Mouse (Mus musculus) hindbrain, embryonic 13.5 days (tissue): Measurements from ENCODE around the gene Dicer1. TPM values are rescaled to one million over a fixed set of nuclear protein-coding genes. Genes with fewer than 3 reads are reported as not detected.
A peak's percentile ranks its signal among the peaks of the same experiment; 100 is the strongest.

Experiments
- ATAC-seq: fragments of 200-750 bp; cut with Nextera tagmentation; 2 replicates; pipeline ENCODE4 v1.8.0; 2017; ENCODE audit warnings: moderate TSS enrichment; ENCODE audit not compliant: low FRiP score
- H3K27ac ChIP-seq: fragments of 300-500 bp; sonication (generic); 2 replicates; pipeline ENCODE4 v1.5.1; 2015; ENCODE audit warnings: inconsistent platforms, mild to moderate bottlenecking, moderate library complexity
- H3K27me3 ChIP-seq: fragments of 300-500 bp; sonication (generic); 2 replicates; pipeline ENCODE4 v1.6.1; 2015; ENCODE audit warnings: mild to moderate bottlenecking, inconsistent platforms
- H3K36me3 ChIP-seq: fragments of 300-500 bp; sonication (generic); 2 replicates; pipeline ENCODE4 v1.6.1; 2015; ENCODE audit warnings: mild to moderate bottlenecking, inconsistent platforms
- H3K4me1 ChIP-seq: fragments of 300-500 bp; sonication (generic); replicated peaks from 2 replicates; pipeline ENCODE4 v1.6.1; 2015; ENCODE audit warnings: inconsistent platforms
- H3K4me2 ChIP-seq: fragments of 300-500 bp; sonication (generic); 2 replicates; pipeline ENCODE4 v1.6.1; 2015; ENCODE audit warnings: inconsistent platforms, mild to moderate bottlenecking, moderate library complexity
- H3K4me3 ChIP-seq: fragments of 300-500 bp; sonication (generic); 2 replicates; pipeline ENCODE4 v1.5.1; 2015; ENCODE audit warnings: mild to moderate bottlenecking, inconsistent platforms
- H3K9ac ChIP-seq: fragments of 300-500 bp; sonication (generic); 2 replicates; pipeline ENCODE4 v1.6.1; 2015; ENCODE audit warnings: mild to moderate bottlenecking, inconsistent platforms
- H3K9me3 ChIP-seq: fragments of 300-500 bp; sonication (generic); 2 replicates; pipeline ENCODE4 v1.6.1; 2016; ENCODE audit warnings: inconsistent platforms
- whole genome bisulfite sequencing: fragments of 180-500 bp; shearing (Covaris S2); methylation state at CpG from one replicate; pipeline ENCODE4 v1.1.7; 2015; 5-methylcytosine and 5-hydroxymethylcytosine counted together
- polyA plus RNA-seq: library from polyadenylated mRNA; unstranded; fragments of >200 nt; fragmentation: Nextera tagmentation; extraction: Ambion mirVana; gene quantifications from 2 replicates; pipeline ENCODE4 v1.2.1, GENCODE M21; 2015

The Dicer1 gene
- 53.1 and 55.1 TPM in 2 replicates for polyA plus RNA-seq

GRCm38 (mm10) chr12:104751814-104752765, at the start of gene Dicer1:
Dicer1 (minus strand) TSS chr12:104751952.
- H3K4me1 ChIP-seq: peaks cover 44% of the 10 kb centered on the region
- H3K4me2 ChIP-seq: peak within 1 kb of the TSS; percentile 91
- no peaks in the 10 kb centered on the region for H3K36me3 ChIP-seq
- peak; percentile 95 for ATAC-seq
- peak within 1 kb of the TSS; percentile 93 for H3K4me3 ChIP-seq
- H3K9me3 ChIP-seq: no peaks in the 10 kb centered on the region
- H3K9ac ChIP-seq: peak within 1 kb of the TSS; percentile 99
- H3K27ac ChIP-seq: peak within 1 kb of the TSS; percentile 94
- no peaks in the 10 kb centered on the region for H3K27me3 ChIP-seq
- WGBS: under 1% methylated on average over 66 of the region's 94 CpGs

- no peak overlapping the region for H3K27ac ChIP-seq
- no peak overlapping the region for H3K9ac ChIP-seq
- peaks cover 24% of the 10 kb centered on the region for H3K4me1 ChIP-seq
- no peak overlapping the region for H3K4me3 ChIP-seq
- H3K4me2 ChIP-seq: no peak overlapping the region
- H3K36me3 ChIP-seq: peaks cover 24% of the 10 kb centered on the region
- peaks cover 5% of the 10 kb centered on the region; the same call in 1 of the 2 replicates for H3K27me3 ChIP-seq
- peaks cover 15% of the 10 kb centered on the region for H3K9me3 ChIP-seq
- 94% methylated on average over 3 of the region's 3 CpGs for WGBS
- no peak for ATAC-seq
Observed at GRCm38 (mm10) chr12:104799365-104799764, 47.6 kb upstream of the Dicer1 start.

GRCm38 (mm10) chr12:104797905-104798304, 46.2 kb upstream of the Dicer1 start:
- Histone ChIP-seq H3K9me3 (peaks cover 15% of the 10 kb centered on the region), H3K4me2 (no peak overlapping the region), H3K27me3 (peaks cover 5% of the 10 kb centered on the region; the same call in 1 of the 2 replicates), H3K4me3 (no peak overlapping the region), H3K27ac (no peak overlapping the region), H3K36me3 (peaks cover 24% of the 10 kb centered on the region), H3K9ac (no peak overlapping the region), H3K4me1 (peaks cover 24% of the 10 kb centered on the region)
- 93% methylated on average over 6 of the region's 6 CpGs for WGBS
- no peak for ATAC-seq

GRCm38 (mm10) chr12:104796635-104797378, 45.1 kb upstream of the Dicer1 start:
- WGBS: 90% methylated on average over 11 of the region's 11 CpGs

GRCm38 (mm10) chr12:104794957-104795356, 43.2 kb upstream of the Dicer1 start:
- no peak overlapping the region for H3K9ac ChIP-seq
- 29% methylated on average over 5 of the region's 5 CpGs for WGBS
- H3K4me3 ChIP-seq: no peak overlapping the region
- peaks cover 5% of the 10 kb centered on the region; the same call in 1 of the 2 replicates for H3K27me3 ChIP-seq
- H3K36me3 ChIP-seq: peaks cover 23% of the 10 kb centered on the region
- no peak overlapping the region for H3K27ac ChIP-seq
- H3K4me2 ChIP-seq: no peak overlapping the region
- no peak for ATAC-seq
- H3K9me3 ChIP-seq: peaks cover 14% of the 10 kb centered on the region
- H3K4me1 ChIP-seq: peaks cover 6% of the 10 kb centered on the region; the same call in 1 of the 2 replicates

More at GRCm38 (mm10) chr12:104796635-104797378, 45.1 kb upstream of the Dicer1 start:
- Histone ChIP-seq H3K36me3 (peaks cover 24% of the 10 kb centered on the region), H3K27ac (no peak overlapping the region), H3K27me3 (peaks cover 5% of the 10 kb centered on the region; the same call in 1 of the 2 replicates), H3K9ac (no peak overlapping the region), H3K4me1 (peaks cover 13% of the 10 kb centered on the region), H3K4me2 (no peak overlapping the region), H3K4me3 (no peak overlapping the region), H3K9me3 (peaks cover 15% of the 10 kb centered on the region)
- no peak for ATAC-seq

- ATAC-seq: no peak
- peaks cover 6% of the 10 kb centered on the region; the same call in 1 of the 2 replicates for H3K4me1 ChIP-seq
- peaks cover 8% of the 10 kb centered on the region for H3K36me3 ChIP-seq
- H3K27ac ChIP-seq: no peak overlapping the region
- peaks cover 5% of the 10 kb centered on the region; the same call in 1 of the 2 replicates for H3K27me3 ChIP-seq
- 75% methylated on average over 12 of the region's 12 CpGs for WGBS
- H3K4me3 ChIP-seq: no peak overlapping the region
- no peak overlapping the region for H3K9ac ChIP-seq
- no peak overlapping the region for H3K4me2 ChIP-seq
- H3K9me3 ChIP-seq: peaks cover 7% of the 10 kb centered on the region
Observed at GRCm38 (mm10) chr12:104793486-104793885, 41.7 kb upstream of the Dicer1 start.

GRCm38 (mm10) chr12:104777603-104778002, 25.9 kb upstream of the Dicer1 start:
- 92% methylated on average over 1 of the region's 1 CpGs for WGBS

GRCm38 (mm10) chr12:104771941-104772340, 20.2 kb upstream of the Dicer1 start:
- Histone ChIP-seq H3K9ac (no peak overlapping the region), H3K9me3 (no peaks in the 10 kb centered on the region), H3K27ac (no peak overlapping the region), H3K4me3 (no peak overlapping the region), H3K36me3 (no peaks in the 10 kb centered on the region), H3K27me3 (no peaks in the 10 kb centered on the region), H3K4me1 (peaks cover 10% of the 10 kb centered on the region), H3K4me2 (no peak overlapping the region)
- WGBS: 78% methylated on average over 2 of the region's 2 CpGs
- ATAC-seq: no peak

More at GRCm38 (mm10) chr12:104777603-104778002, 25.9 kb upstream of the Dicer1 start:
- no peak overlapping the region for H3K27ac ChIP-seq
- H3K36me3 ChIP-seq: peaks cover 21% of the 10 kb centered on the region
- no peak overlapping the region for H3K9ac ChIP-seq
- H3K4me1 ChIP-seq: no peaks in the 10 kb centered on the region
- 0 out of 2 replicates have a peak, but pooled peaks cover 2% of the 10 kb centered on the region for H3K27me3 ChIP-seq
- no peak overlapping the region for H3K4me3 ChIP-seq
- H3K9me3 ChIP-seq: no peaks in the 10 kb centered on the region
- no peak for ATAC-seq
- H3K4me2 ChIP-seq: no peak overlapping the region

GRCm38 (mm10) chr12:104769201-104769785, 17.5 kb upstream of the Dicer1 start:
- Histone ChIP-seq H3K27me3 (no peaks in the 10 kb centered on the region), H3K27ac (no peak overlapping the region), H3K4me1 (peaks cover 10% of the 10 kb centered on the region), H3K4me3 (no peak overlapping the region), H3K9me3 (no peaks in the 10 kb centered on the region), H3K36me3 (no peaks in the 10 kb centered on the region), H3K4me2 (no peak overlapping the region), H3K9ac (no peak overlapping the region)
- WGBS: 65% methylated on average over 10 of the region's 10 CpGs
- no peak for ATAC-seq

GRCm38 (mm10) chr12:104767183-104767582, 15.4 kb upstream of the Dicer1 start:
- ATAC-seq: no peak
- H3K36me3 ChIP-seq: no peaks in the 10 kb centered on the region
- H3K4me1 ChIP-seq: peaks cover 10% of the 10 kb centered on the region
- no peak overlapping the region for H3K4me2 ChIP-seq
- H3K9me3 ChIP-seq: no peaks in the 10 kb centered on the region
- no peak overlapping the region for H3K4me3 ChIP-seq
- WGBS: 86% methylated on average over 4 of the region's 4 CpGs
- H3K27me3 ChIP-seq: no peaks in the 10 kb centered on the region
- no peak overlapping the region for H3K9ac ChIP-seq
- no peak overlapping the region for H3K27ac ChIP-seq

GRCm38 (mm10) chr12:104765761-104766160, 14.0 kb upstream of the Dicer1 start:
- no peaks in the 10 kb centered on the region for H3K9me3 ChIP-seq
- H3K4me1 ChIP-seq: peaks cover 10% of the 10 kb centered on the region
- H3K27me3 ChIP-seq: no peaks in the 10 kb centered on the region
- ATAC-seq: no peak
- no peak overlapping the region for H3K27ac ChIP-seq
- no peak overlapping the region for H3K9ac ChIP-seq
- H3K36me3 ChIP-seq: no peaks in the 10 kb centered on the region
- WGBS: 94% methylated on average over 7 of the region's 7 CpGs
- H3K4me3 ChIP-seq: no peak overlapping the region
- no peak overlapping the region for H3K4me2 ChIP-seq

- no peak overlapping the region for H3K4me2 ChIP-seq
- no peak for ATAC-seq
- no peak overlapping the region for H3K9ac ChIP-seq
- WGBS: 90% methylated on average over 5 of the region's 5 CpGs
- no peaks in the 10 kb centered on the region for H3K27me3 ChIP-seq
- no peaks in the 10 kb centered on the region for H3K9me3 ChIP-seq
- H3K4me3 ChIP-seq: no peak overlapping the region
- H3K36me3 ChIP-seq: no peaks in the 10 kb centered on the region
- no peak overlapping the region for H3K27ac ChIP-seq
- H3K4me1 ChIP-seq: peaks cover 10% of the 10 kb centered on the region
Observed at GRCm38 (mm10) chr12:104765116-104765515, 13.4 kb upstream of the Dicer1 start.
